Mouse (Mus musculus) midbrain, embryonic 12.5 days (tissue): Measurements from ENCODE around the gene Wdr18. TPM values are rescaled to one million over a fixed set of nuclear protein-coding genes. Genes with fewer than 3 reads are reported as not detected.

Experiments
- ATAC-seq: fragments of 200-750 bp; cut with Nextera tagmentation; 2 replicates; pipeline ENCODE4 v1.8.0; 2017; ENCODE audit warnings: low read depth, moderate TSS enrichment, moderate library complexity; ENCODE audit not compliant: low FRiP score
- H3K27ac ChIP-seq: fragments of 300-500 bp; sonication (generic); replicated peaks from 2 replicates; pipeline ENCODE4 v1.5.1; 2016; ENCODE audit warnings: mild to moderate bottlenecking
- H3K27me3 ChIP-seq: fragments of 300-500 bp; sonication (generic); 2 replicates; pipeline ENCODE4 v1.6.1; 2016; ENCODE audit warnings: mild to moderate bottlenecking
- H3K36me3 ChIP-seq: fragments of 300-500 bp; sonication (generic); 2 replicates; pipeline ENCODE4 v1.6.1; 2016
- H3K4me1 ChIP-seq: fragments of 300-500 bp; sonication (generic); 2 replicates; pipeline ENCODE4 v1.6.1; 2016
- H3K4me2 ChIP-seq: fragments of 300-500 bp; sonication (generic); replicated peaks from 2 replicates; pipeline ENCODE4 v1.6.1; 2016; ENCODE audit warnings: mild to moderate bottlenecking, moderate library complexity
- H3K4me3 ChIP-seq: fragments of 300-500 bp; sonication (generic); 2 replicates; pipeline ENCODE4 v1.5.1; 2016; ENCODE audit warnings: mild to moderate bottlenecking
- H3K9ac ChIP-seq: fragments of 300-500 bp; sonication (generic); replicated peaks from 2 replicates; pipeline ENCODE4 v1.6.1; 2016; ENCODE audit warnings: mild to moderate bottlenecking, moderate library complexity
- H3K9me3 ChIP-seq: fragments of 300-500 bp; sonication (generic); 2 replicates; pipeline ENCODE4 v1.6.1; 2016; ENCODE audit warnings: mild to moderate bottlenecking
- WGBS: fragments of 180-500 bp; shearing (Covaris S2); methylation state at CpG from one replicate; pipeline ENCODE4 v1.1.7; 2016; 5-methylcytosine and 5-hydroxymethylcytosine counted together
- polyA plus RNA-seq: library from polyadenylated mRNA; unstranded; fragments of >200 nt; fragmentation: Nextera tagmentation; extraction: Ambion mirVana; gene quantifications from 2 replicates; pipeline ENCODE4 v1.2.1, GENCODE M21; 2016

Gene Wdr18
- polyA plus RNA-seq, 1 experiment from 2014 or later: 97.0 TPM

- Histone ChIP-seq H3K36me3 (peaks cover 31% of the 10 kb centered on the region), H3K4me1 (peaks cover 62% of the 10 kb centered on the region), H3K9me3 (no peaks in the 10 kb centered on the region), H3K27me3 (peaks cover 6% of the 10 kb centered on the region), H3K4me2 (peak overlapping the region; percentile 88; the same call in 1 of the 2 replicates), H3K4me3 (0 out of 2 replicates have a peak overlapping the region, but pooled peaks have one; percentile 4), H3K27ac (no peak overlapping the region), H3K9ac (0 out of 2 replicates have a peak overlapping the region, but pooled peaks have one; percentile 37)
- 87% methylated on average over 18 of the region's 18 CpGs for WGBS
- ATAC-seq: no peak
Measured at GRCm38 (mm10) chr10:79929967-79930825, 29.8 kb upstream of the Wdr18 start.

DNA sequence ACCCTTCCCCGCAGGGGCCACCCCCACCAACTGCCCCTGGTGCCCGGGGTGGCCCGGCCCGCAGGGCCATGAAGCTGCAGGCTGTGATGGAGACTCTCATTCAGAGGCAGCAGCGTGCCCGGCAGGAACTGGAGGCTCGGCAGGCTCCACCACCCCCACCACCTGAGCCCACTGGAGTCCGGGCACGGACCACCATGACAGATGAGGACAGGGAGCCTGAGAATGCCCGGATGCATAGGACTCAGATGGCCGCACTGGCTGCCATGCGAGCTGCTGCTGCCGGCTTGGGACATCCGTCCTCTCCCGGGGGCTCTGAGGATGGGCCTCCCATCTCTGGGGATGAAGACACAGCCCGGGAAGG lies 29.1 kb upstream of the Wdr18 start:
- 0 out of 2 replicates have a peak overlapping the region, but pooled peaks have one; percentile 3 for H3K4me3 ChIP-seq
- H3K9me3 ChIP-seq: no peaks in the 10 kb centered on the region
- 0 out of 2 replicates have a peak overlapping the region, but pooled peaks have one; percentile 37 for H3K9ac ChIP-seq
- H3K27ac ChIP-seq: no peak overlapping the region
- peaks cover 4% of the 10 kb centered on the region for H3K27me3 ChIP-seq
- no peak overlapping the region for H3K4me2 ChIP-seq
- WGBS: 87% methylated on average over 16 of the region's 16 CpGs
- ATAC-seq: no peak
- H3K4me1 ChIP-seq: peaks cover 57% of the 10 kb centered on the region
- H3K36me3 ChIP-seq: peaks cover 31% of the 10 kb centered on the region

DNA sequence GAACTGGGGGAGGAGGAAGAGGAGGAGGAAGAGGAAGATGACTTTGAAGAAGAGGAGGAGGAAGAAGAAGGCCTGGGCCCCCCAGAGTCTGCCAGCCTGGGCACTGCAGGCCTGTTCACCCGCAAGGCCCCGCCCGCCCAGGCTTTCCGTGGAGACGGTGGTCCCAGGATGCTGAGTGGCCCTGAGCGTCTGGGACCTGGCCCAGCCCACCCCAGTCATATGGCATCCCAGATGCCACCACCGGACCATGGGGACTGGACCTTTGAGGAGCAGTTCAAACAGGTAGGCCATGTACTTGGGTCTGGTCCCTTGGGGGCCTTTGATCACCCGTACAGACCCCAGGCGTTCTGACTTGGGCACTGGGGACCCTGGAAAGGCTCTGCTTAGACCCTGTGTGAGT lies 28.2 kb upstream of the Wdr18 start:
- H3K4me3 ChIP-seq: no peak overlapping the region
- no peaks in the 10 kb centered on the region for H3K27me3 ChIP-seq
- no peak overlapping the region for H3K9ac ChIP-seq
- H3K9me3 ChIP-seq: no peaks in the 10 kb centered on the region
- H3K36me3 ChIP-seq: peaks cover 31% of the 10 kb centered on the region
- H3K4me1 ChIP-seq: peaks cover 50% of the 10 kb centered on the region
- 86% methylated on average over 9 of the region's 9 CpGs for WGBS
- no peak overlapping the region for H3K27ac ChIP-seq
- ATAC-seq: no peak
- H3K4me2 ChIP-seq: no peak overlapping the region

DNA sequence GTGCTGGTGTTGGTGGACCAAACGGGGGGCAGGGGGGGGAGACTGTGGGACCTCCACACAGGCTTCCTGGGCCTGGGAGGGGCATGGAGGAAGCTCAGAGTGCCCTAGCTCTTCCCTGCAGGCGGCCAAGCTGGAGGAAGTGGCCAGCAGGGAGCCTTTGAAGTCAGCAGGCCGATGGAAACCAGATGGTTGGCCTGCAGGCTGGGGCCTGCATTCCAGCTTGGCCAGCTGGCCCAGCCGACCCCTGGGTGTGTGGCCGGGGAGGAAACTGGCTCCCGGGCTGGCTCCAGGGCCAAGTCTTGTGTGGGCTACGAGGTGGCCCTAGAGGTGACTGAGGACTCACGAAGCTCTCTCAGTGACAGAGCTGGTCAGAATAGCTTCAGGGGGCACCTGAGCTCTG lies 27.2 kb upstream of the Wdr18 start:
- 15% methylated on average over 8 of the region's 8 CpGs for WGBS
- peaks cover 37% of the 10 kb centered on the region for H3K36me3 ChIP-seq
- peaks cover 56% of the 10 kb centered on the region for H3K4me1 ChIP-seq
- no peak overlapping the region for H3K4me3 ChIP-seq
- 0 out of 2 replicates have a peak overlapping the region, but pooled peaks have one; percentile 16 for H3K9ac ChIP-seq
- H3K4me2 ChIP-seq: no peak overlapping the region
- H3K27me3 ChIP-seq: no peaks in the 10 kb centered on the region
- no peak for ATAC-seq
- H3K9me3 ChIP-seq: no peaks in the 10 kb centered on the region
- peak overlapping the region; percentile 32; the same call in 1 of the 2 replicates for H3K27ac ChIP-seq

DNA sequence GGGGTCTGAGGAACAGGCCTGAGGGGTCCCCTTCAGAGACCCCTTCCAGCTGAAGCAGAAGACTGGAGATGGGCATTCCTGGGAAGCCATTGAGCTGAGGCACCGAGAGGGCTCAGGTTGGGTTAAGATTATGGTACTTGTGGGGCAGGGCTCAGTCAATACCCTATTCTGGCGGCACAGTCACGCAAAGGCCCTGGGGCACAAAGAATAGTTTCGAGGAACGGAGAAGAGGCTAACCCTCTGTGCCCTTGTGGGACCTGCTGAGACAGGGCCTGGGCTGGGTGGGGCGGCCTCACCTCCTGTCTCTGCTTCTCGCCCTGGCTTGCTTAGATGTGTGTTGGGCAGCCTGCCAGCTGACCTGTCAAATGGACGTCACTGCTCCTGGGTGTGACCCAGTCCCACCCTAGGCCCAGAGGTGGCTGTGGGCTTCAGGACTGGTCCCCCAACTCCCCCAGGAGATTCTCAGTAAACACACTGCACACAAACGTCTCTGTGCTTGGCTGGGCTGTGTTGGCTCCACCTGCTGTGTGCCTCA lies 26.7 kb upstream of the Wdr18 start:
- no peak overlapping the region for H3K4me3 ChIP-seq
- WGBS: 75% methylated on average over 9 of the region's 9 CpGs
- H3K27me3 ChIP-seq: no peaks in the 10 kb centered on the region
- H3K9me3 ChIP-seq: no peaks in the 10 kb centered on the region
- no peak for ATAC-seq
- H3K9ac ChIP-seq: no peak overlapping the region
- H3K27ac ChIP-seq: peak overlapping the region; percentile 52; the same call in 1 of the 2 replicates
- peaks cover 38% of the 10 kb centered on the region for H3K36me3 ChIP-seq
- no peak overlapping the region for H3K4me2 ChIP-seq
- H3K4me1 ChIP-seq: peaks cover 53% of the 10 kb centered on the region

GRCm38 (mm10) chr10:79933861-79934260 lies 26.1 kb upstream of the Wdr18 start:
- no peak overlapping the region for H3K9ac ChIP-seq
- H3K27ac ChIP-seq: peak overlapping the region; percentile 43
- 37% methylated on average over 6 of the region's 6 CpGs for WGBS
- no peak overlapping the region for H3K4me3 ChIP-seq
- peaks cover 49% of the 10 kb centered on the region for H3K4me1 ChIP-seq
- H3K36me3 ChIP-seq: peaks cover 38% of the 10 kb centered on the region
- H3K9me3 ChIP-seq: no peaks in the 10 kb centered on the region
- ATAC-seq: no peak
- H3K4me2 ChIP-seq: no peak overlapping the region
- H3K27me3 ChIP-seq: no peaks in the 10 kb centered on the region

GRCm38 (mm10) chr10:79934272-79934721 lies 25.7 kb upstream of the Wdr18 start:
- peak overlapping the region; percentile 43; the same call in 1 of the 2 replicates for H3K27ac ChIP-seq
- H3K4me2 ChIP-seq: no peak overlapping the region
- H3K4me1 ChIP-seq: peaks cover 45% of the 10 kb centered on the region
- no peak overlapping the region for H3K9ac ChIP-seq
- peaks cover 38% of the 10 kb centered on the region for H3K36me3 ChIP-seq
- 75% methylated on average over 13 of the region's 13 CpGs for WGBS
- H3K9me3 ChIP-seq: no peaks in the 10 kb centered on the region
- H3K4me3 ChIP-seq: no peak overlapping the region
- ATAC-seq: no peak
- H3K27me3 ChIP-seq: no peaks in the 10 kb centered on the region

DNA sequence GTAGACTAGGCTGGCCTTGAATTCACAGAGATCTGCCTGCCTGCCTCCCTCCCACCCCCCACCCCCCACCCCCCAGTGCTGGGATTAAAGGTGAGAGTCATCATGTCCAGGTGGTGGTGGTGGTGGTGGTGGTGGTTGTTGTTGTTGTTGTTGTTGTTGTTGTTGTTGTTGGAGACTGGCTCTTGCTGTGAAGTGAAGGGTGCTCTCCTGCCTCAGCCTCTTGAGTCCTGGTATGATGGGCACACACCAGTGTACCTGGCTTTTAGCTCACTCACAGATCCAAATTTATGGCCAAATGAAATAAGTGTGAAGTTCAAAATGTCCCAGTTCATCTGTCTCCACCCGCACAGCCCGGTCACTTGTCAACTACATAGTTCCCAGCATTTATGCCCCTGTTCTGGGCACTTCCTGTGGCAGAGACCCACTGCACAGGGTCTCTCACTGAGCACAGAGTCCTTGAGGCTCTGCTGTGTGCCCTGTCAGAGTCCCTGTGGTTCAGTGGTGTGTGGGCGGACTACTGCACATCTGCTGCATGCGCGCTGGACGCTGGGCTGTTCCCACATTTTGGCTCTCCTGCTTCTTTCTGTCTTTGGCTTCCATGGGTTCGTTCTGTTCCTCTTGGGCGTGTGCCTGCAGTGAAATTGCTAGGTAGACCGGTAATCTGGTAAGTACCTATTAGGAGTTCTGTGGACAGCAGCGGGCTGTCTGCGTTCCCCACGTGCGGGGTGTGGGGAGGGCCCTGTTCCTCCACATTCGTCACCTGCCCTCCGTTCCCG lies 25.0 kb upstream of the Wdr18 start:
- Histone ChIP-seq H3K27me3 (no peaks in the 10 kb centered on the region), H3K9ac (no peak overlapping the region), H3K36me3 (peaks cover 43% of the 10 kb centered on the region), H3K9me3 (no peaks in the 10 kb centered on the region), H3K4me3 (no peak overlapping the region), H3K4me1 (peaks cover 38% of the 10 kb centered on the region), H3K27ac (no peak overlapping the region), H3K4me2 (no peak overlapping the region)
- WGBS: 90% methylated on average over 16 of the region's 16 CpGs
- no peak for ATAC-seq

DNA sequence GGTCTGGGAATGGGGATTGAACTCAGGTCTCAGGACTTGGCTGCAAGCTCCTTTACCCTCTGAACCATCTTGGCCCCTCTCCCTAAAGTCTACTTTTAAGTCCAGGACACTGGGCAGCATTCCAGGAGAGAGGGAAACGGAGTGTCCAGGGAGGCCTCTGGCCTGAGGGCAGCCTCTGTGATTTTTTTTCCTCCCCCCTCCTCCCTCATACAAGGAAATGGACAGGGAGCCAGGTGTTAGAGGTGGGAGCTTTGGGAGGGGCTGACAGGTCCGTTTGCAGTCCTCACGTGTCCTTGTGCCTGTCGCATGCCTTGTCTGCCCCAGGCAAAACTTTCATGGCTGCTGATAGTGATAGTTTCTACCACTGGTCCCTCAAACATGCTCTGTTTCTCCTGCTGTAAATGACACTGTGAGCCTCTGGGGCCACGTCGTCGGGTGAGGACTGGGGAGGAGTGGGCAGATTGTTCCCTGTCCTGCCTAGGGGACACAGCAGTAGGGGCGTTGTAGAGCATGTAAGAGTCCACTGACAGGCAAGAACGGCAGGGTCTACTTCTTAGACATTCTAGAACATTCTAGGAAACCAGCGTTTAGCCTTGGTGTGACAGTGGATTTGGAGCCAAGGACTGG lies 23.6 kb upstream of the Wdr18 start:
- Histone ChIP-seq H3K9me3 (no peaks in the 10 kb centered on the region), H3K27ac (no peak overlapping the region), H3K27me3 (no peaks in the 10 kb centered on the region), H3K4me1 (peaks cover 26% of the 10 kb centered on the region), H3K4me3 (no peak overlapping the region), H3K9ac (no peak overlapping the region), H3K4me2 (no peak overlapping the region), H3K36me3 (peaks cover 37% of the 10 kb centered on the region)
- no peak for ATAC-seq
- WGBS: 80% methylated on average over 10 of the region's 10 CpGs

- Histone ChIP-seq H3K4me3 (0 out of 2 replicates have a peak overlapping the region, but pooled peaks have one; percentile 4), H3K9me3 (no peaks in the 10 kb centered on the region), H3K36me3 (peaks cover 33% of the 10 kb centered on the region), H3K4me2 (no peak overlapping the region), H3K9ac (no peak overlapping the region), H3K4me1 (peaks cover 23% of the 10 kb centered on the region), H3K27ac (no peak overlapping the region), H3K27me3 (no peaks in the 10 kb centered on the region)
- ATAC-seq: no peak
- 80% methylated on average over 27 of the region's 27 CpGs for WGBS
Measured at GRCm38 (mm10) chr10:79936911-79937441, 23.0 kb upstream of the Wdr18 start.

- no peak overlapping the region for H3K9ac ChIP-seq
- no peak overlapping the region for H3K27ac ChIP-seq
- H3K4me3 ChIP-seq: no peak overlapping the region
- ATAC-seq: no peak
- H3K4me1 ChIP-seq: peaks cover 13% of the 10 kb centered on the region
- 54% methylated on average over 11 of the region's 11 CpGs for WGBS
- no peaks in the 10 kb centered on the region for H3K9me3 ChIP-seq
- no peak overlapping the region for H3K4me2 ChIP-seq
- H3K36me3 ChIP-seq: peaks cover 25% of the 10 kb centered on the region; the same call in 1 of the 2 replicates
- H3K27me3 ChIP-seq: no peaks in the 10 kb centered on the region
Measured at GRCm38 (mm10) chr10:79937775-79938526, 22.0 kb upstream of the Wdr18 start.
